Mouse (Mus musculus) embryonic fibroblast, embryonic 13.5 days (primary cell): ENCODE measurements around the gene Aff3. TPM values are rescaled to one million over a fixed set of nuclear protein-coding genes. Genes with fewer than 3 reads are reported as not detected.

ENCODE experiments used
- H3K27ac ChIP-seq: 2 replicates; pipeline ENCODE4 v1.5.1; 2012; ENCODE audit warnings: low read length, control low read depth, inconsistent platforms; ENCODE audit not compliant: insufficient read depth
- H3K4me1 ChIP-seq: 2 replicates; pipeline ENCODE4 v1.6.1; 2011; ENCODE audit warnings: low read length; ENCODE audit not compliant: control insufficient read depth, insufficient read depth
- H3K4me3 ChIP-seq: 2 replicates; pipeline ENCODE4 v1.5.1; 2011; ENCODE audit warnings: mild to moderate bottlenecking, control low read depth, low read length; ENCODE audit not compliant: insufficient read depth
- CTCF ChIP-seq: IDR thresholded peaks from 2 replicates; pipeline ENCODE4 v1.5.1; 2011; ENCODE audit warnings: mild to moderate bottlenecking, control low read depth, low read length, moderate library complexity, borderline replicate concordance; ENCODE audit not compliant: insufficient read depth
- POLR2A ChIP-seq: IDR thresholded peaks from 2 replicates; pipeline ENCODE4 v1.6.1; 2011; ENCODE audit warnings: low read depth, mild to moderate bottlenecking, control low read depth, low read length, moderate library complexity
- polyA plus RNA-seq: library from polyadenylated mRNA; stranded (reverse); fragments of >200 nt; gene quantifications from 2 replicates; pipeline ENCODE4 v1.2.4, GENCODE M21; 2011; ENCODE audit warnings: low read depth; ENCODE audit not compliant: missing spikeins, insufficient read length

The Aff3 gene
- polyA plus RNA-seq, 1 experiment: 20.0 TPM

- no peak overlapping the region for H3K4me3 ChIP-seq
- no peak for TF ChIP-seq CTCF
- TF ChIP-seq POLR2A: no peak
- H3K27ac ChIP-seq: no peak overlapping the region
- no peaks in the 10 kb centered on the region for H3K4me1 ChIP-seq
These were observed 84.2 kb downstream of the Aff3 start for GRCm38 (mm10) chr1:38580572-38580971.

- Histone ChIP-seq H3K27ac (no peak overlapping the region), H3K4me1 (no peaks in the 10 kb centered on the region), H3K4me3 (no peak overlapping the region)
- TF ChIP-seq CTCF (no peak), POLR2A (no peak)
These were observed 86.4 kb downstream of the Aff3 start for GRCm38 (mm10) chr1:38578339-38578738.

- no peak for TF ChIP-seq POLR2A
- no peak for TF ChIP-seq CTCF
- Histone ChIP-seq H3K4me3 (no peak overlapping the region), H3K27ac (no peak overlapping the region), H3K4me1 (no peaks in the 10 kb centered on the region)
These were observed 97.0 kb downstream of the Aff3 start for GRCm38 (mm10) chr1:38567791-38568190.

- no peaks in the 10 kb centered on the region for H3K4me1 ChIP-seq
- no peak for TF ChIP-seq CTCF
- no peak for TF ChIP-seq POLR2A
- H3K27ac ChIP-seq: no peak overlapping the region
- H3K4me3 ChIP-seq: no peak overlapping the region
These were observed 98.6 kb downstream of the Aff3 start for GRCm38 (mm10) chr1:38566101-38566678.

GRCm38 (mm10) chr1:38565295-38565777 is 99.4 kb downstream of the Aff3 start:
- no peaks in the 10 kb centered on the region for H3K4me1 ChIP-seq
- no peak overlapping the region for H3K4me3 ChIP-seq
- TF ChIP-seq POLR2A: no peak
- no peak overlapping the region for H3K27ac ChIP-seq

- Histone ChIP-seq H3K4me1 (no peaks in the 10 kb centered on the region), H3K4me3 (no peak overlapping the region), H3K27ac (no peak overlapping the region)
- TF ChIP-seq POLR2A (no peak), CTCF (no peak)
These were observed 102.2 kb downstream of the Aff3 start for GRCm38 (mm10) chr1:38562397-38563199.

GRCm38 (mm10) chr1:38561331-38561730 is 103.4 kb downstream of the Aff3 start:
- Histone ChIP-seq H3K4me3 (no peak overlapping the region), H3K27ac (no peak overlapping the region), H3K4me1 (no peaks in the 10 kb centered on the region)
- TF ChIP-seq POLR2A (no peak), CTCF (no peak)

GRCm38 (mm10) chr1:38560666-38561065 is 104.1 kb downstream of the Aff3 start:
- H3K27ac ChIP-seq: no peak overlapping the region
- no peaks in the 10 kb centered on the region for H3K4me1 ChIP-seq
- TF ChIP-seq CTCF (no peak), POLR2A (no peak)
- H3K4me3 ChIP-seq: no peak overlapping the region

- H3K27ac ChIP-seq: no peak overlapping the region
- TF ChIP-seq CTCF: no peak
- no peak for TF ChIP-seq POLR2A
- H3K4me3 ChIP-seq: no peak overlapping the region
- H3K4me1 ChIP-seq: no peaks in the 10 kb centered on the region; the same call in 1 of the 2 replicates
These were observed 107.1 kb downstream of the Aff3 start for GRCm38 (mm10) chr1:38557615-38558014.

- no peak overlapping the region for H3K4me3 ChIP-seq
- no peak overlapping the region for H3K27ac ChIP-seq
- H3K4me1 ChIP-seq: no peaks in the 10 kb centered on the region; the same call in 1 of the 2 replicates
- no peak for TF ChIP-seq POLR2A
- no peak for TF ChIP-seq CTCF
These were observed 110.2 kb downstream of the Aff3 start for GRCm38 (mm10) chr1:38554546-38554945.

GRCm38 (mm10) chr1:38553090-38553489 is 111.7 kb downstream of the Aff3 start:
- Histone ChIP-seq H3K4me3 (no peak overlapping the region), H3K4me1 (peaks cover 7% of the 10 kb centered on the region), H3K27ac (no peak overlapping the region)
- TF ChIP-seq POLR2A: no peak
- no peak for TF ChIP-seq CTCF
